ENCODE assay signal across 12 mouse cellular contexts in the genomic region with DNA sequence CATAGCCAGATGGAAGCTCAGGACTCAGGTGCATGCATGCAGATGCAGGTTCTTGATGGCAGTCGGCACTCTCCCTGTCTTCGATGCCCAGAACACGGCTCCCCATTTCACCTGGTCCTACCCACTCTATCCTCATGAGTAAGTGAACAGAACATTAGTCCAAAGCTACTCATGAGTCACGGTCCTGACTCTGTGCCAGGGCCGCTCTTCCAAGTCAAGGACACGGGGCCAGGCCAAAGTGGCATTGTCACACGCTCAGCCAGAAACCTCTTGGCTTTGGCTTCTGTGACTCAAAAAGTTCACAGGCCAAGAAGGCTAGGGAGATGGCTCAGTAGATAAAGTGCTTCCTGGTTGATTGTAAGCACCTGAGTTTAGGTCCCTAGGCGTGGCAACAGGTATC.
DNase-seq lines count a peak whose midpoint lies in the region; ATAC-seq lines count a peak whose summit lies in the region.
"Had no signal": no experiment of that assay in that cellular context is flagged by ENCODE, and none has a peak within 500 bp of the region (broad histone marks: within the 10 kb centered on the region; RNA-seq: fewer than 3 reads in every experiment).

No protein-coding gene starts in this region.

- H3K36me3 ChIP-seq in heart, embryonic 12.5 days: no peaks in the 10 kb centered on the region
- H3K36me3 ChIP-seq in forebrain, embryonic 13.5 days (ENCODE audit: poor library complexity, severe bottlenecking): no peaks in the 10 kb centered on the region
- no peaks in the 10 kb centered on the region for H3K36me3 ChIP-seq in hindbrain, embryonic 11.5 days (ENCODE audit: control insufficient read depth, insufficient read depth, low read length)
- H3K36me3 ChIP-seq: liver, embryonic 13.5 days had no signal

- no peaks in the 10 kb centered on the region for H3K9me3 ChIP-seq in heart, embryonic 12.5 days (replicated peaks)
- H3K9me3 ChIP-seq in forebrain, embryonic 13.5 days (replicated peaks): no peaks in the 10 kb centered on the region
- no peaks in the 10 kb centered on the region for H3K9me3 ChIP-seq in hindbrain, embryonic 11.5 days (ENCODE audit: control insufficient read depth, low read length)
- H3K9me3 ChIP-seq: liver, embryonic 13.5 days had no signal

- H3K4me2 ChIP-seq in heart, embryonic 12.5 days: no peak overlapping the region
- no peak overlapping the region for H3K4me2 ChIP-seq in forebrain, embryonic 13.5 days
- H3K4me2 ChIP-seq in hindbrain, embryonic 11.5 days (replicated peaks; ENCODE audit: low read depth, low read length): no peak overlapping the region
- H3K4me2 ChIP-seq: liver, embryonic 13.5 days had no signal

- H3K4me1 ChIP-seq in heart, embryonic 12.5 days (replicated peaks): no peaks in the 10 kb centered on the region
- no peaks in the 10 kb centered on the region for H3K4me1 ChIP-seq in forebrain, embryonic 13.5 days
- H3K4me1 ChIP-seq in hindbrain, embryonic 11.5 days (replicated peaks; ENCODE audit: control insufficient read depth, insufficient read depth, low read length): no peaks in the 10 kb centered on the region
- H3K4me1 ChIP-seq: liver, embryonic 13.5 days had no signal

- H3K4me3 ChIP-seq in heart, embryonic 12.5 days: no peak overlapping the region
- H3K4me3 ChIP-seq in forebrain, embryonic 13.5 days: no peak overlapping the region
- no peak overlapping the region for H3K4me3 ChIP-seq in hindbrain, embryonic 11.5 days (ENCODE audit: low read depth, low read length)
- H3K4me3 ChIP-seq: liver, embryonic 13.5 days had no signal

- DNase-seq in heart, adult 18-20 months: peak; percentile 58 to 62
- peak; percentile 46 for DNase-seq in NIH3T3 (ENCODE audit: low read depth)
- DNase-seq in brain, adult 2 months (ENCODE audit: low read depth, low spot score): peak; percentile 2
- peak; percentile 34 for DNase-seq in lung, postnatal 10 days
- DNase-seq in hindbrain, embryonic 11.5 days (ENCODE audit: low spot score): no peak
- no peak for DNase-seq in thymus, postnatal 0 days (ENCODE audit: low spot score)
- DNase-seq: liver, embryonic 13.5 days; retina, postnatal 1 day had no signal

- no peak overlapping the region for H3K9ac ChIP-seq in heart, embryonic 12.5 days
- H3K9ac ChIP-seq in forebrain, embryonic 13.5 days: no peak overlapping the region
- no peak overlapping the region for H3K9ac ChIP-seq in hindbrain, embryonic 11.5 days (ENCODE audit: low read depth, low read length)
- H3K9ac ChIP-seq: liver, embryonic 13.5 days had no signal

- no peak overlapping the region for H3K27ac ChIP-seq in heart, embryonic 12.5 days (ENCODE audit: poor library complexity, severe bottlenecking)
- no peak overlapping the region for H3K27ac ChIP-seq in forebrain, embryonic 13.5 days
- H3K27ac ChIP-seq in hindbrain, embryonic 11.5 days (ENCODE audit: low read depth, low read length): no peak overlapping the region
- H3K27ac ChIP-seq: kidney, postnatal 0 days; liver, embryonic 13.5 days had no signal

- H3K27me3 ChIP-seq in heart, embryonic 12.5 days (replicated peaks): no peaks in the 10 kb centered on the region
- H3K27me3 ChIP-seq in forebrain, embryonic 13.5 days: no peaks in the 10 kb centered on the region
- no peaks in the 10 kb centered on the region for H3K27me3 ChIP-seq in hindbrain, embryonic 11.5 days (ENCODE audit: control insufficient read depth, insufficient read depth, low read length)
- H3K27me3 ChIP-seq: liver, embryonic 13.5 days had no signal

- WGBS in heart, embryonic 12.5 days: 90% methylated on average over 8 of the region's 8 CpGs
- WGBS in forebrain, embryonic 13.5 days: 92% methylated on average over 8 of the region's 8 CpGs
- 92% methylated on average over 8 of the region's 8 CpGs for whole genome bisulfite sequencing in hindbrain, embryonic 11.5 days

- ATAC-seq in heart, embryonic 12.5 days (ENCODE audit: insufficient number of reproducible peaks, low FRiP score): no peak
- ATAC-seq in forebrain, embryonic 13.5 days: no peak
- ATAC-seq in hindbrain, embryonic 11.5 days (ENCODE audit: low FRiP score): no peak
- ATAC-seq: midbrain, embryonic 16.5 days had no signal

Comparison
In these comparisons a context has a peak if more than half of its experiments do, and no peak if none do; other contexts are left out.
1. DNase-seq: peak in heart, adult 18-20 months (2 of 2), NIH3T3 (single experiment), brain, adult 2 months (single experiment) and lung, postnatal 10 days (single experiment); none in hindbrain, embryonic 11.5 days (single experiment) and thymus, postnatal 0 days (single experiment).